9 mouse cellular contexts compared by ENCODE assay signal in genomic region chr12:81807953-81808352, GRCm38 (mm10). TPM values are rescaled to one million over a fixed set of nuclear protein-coding genes. Genes with fewer than 3 reads are reported as not detected.
DNase-seq lines count a peak whose midpoint lies in the region; ATAC-seq and TF ChIP-seq lines count a peak whose summit lies in the region.
"Had no signal": no experiment of that assay in that cellular context is flagged by ENCODE, and none has a peak within 500 bp of the region (broad histone marks: within the 10 kb centered on the region; RNA-seq: fewer than 3 reads in every experiment).

No protein-coding gene starts in this region.

- WGBS in lung, adult 2 months: 21% methylated on average over 11 of the region's 11 CpGs
- WGBS in forebrain, postnatal 0 days: 14% methylated on average over 11 of the region's 11 CpGs

- 0 out of 2 replicates have a peak, but pooled peaks have one; percentile 23 for ATAC-seq in forebrain, postnatal 0 days
- no peak for ATAC-seq in frontal cortex, adult (ENCODE audit: low TSS enrichment)
- ATAC-seq: Patski had no signal

- no peaks in the 10 kb centered on the region for H3K36me3 ChIP-seq in forebrain, postnatal 0 days (ENCODE audit: insufficient read depth)

- no peak for TF ChIP-seq POLR2A in lung, adult 2 months (IDR thresholded peaks at IDR 0.05; ENCODE audit: borderline replicate concordance, extremely low read depth, low read depth, low read length)

- H3K27ac ChIP-seq in forebrain, postnatal 0 days (ENCODE audit: low read depth, low read length): no peak overlapping the region

- no peak overlapping the region for H3K4me3 ChIP-seq in lung, adult 2 months (replicated peaks; ENCODE audit: extremely low read depth, low read depth, low read length)
- no peak overlapping the region; the same call in 1 of the 2 replicates for H3K4me3 ChIP-seq in forebrain, postnatal 0 days (ENCODE audit: low read depth, low read length)

- peak overlapping the region; percentile 48 for H3K4me2 ChIP-seq in forebrain, postnatal 0 days (ENCODE audit: low read depth)

- no peak for TF ChIP-seq CTCF in lung, adult 2 months (IDR thresholded peaks at IDR 0.05; ENCODE audit: insufficient read depth, low read length)
- no peak for TF ChIP-seq CTCF in forebrain, postnatal 0 days (IDR thresholded peaks at IDR 0.05; ENCODE audit: low read depth)

- H3K9me3 ChIP-seq in forebrain, postnatal 0 days (ENCODE audit: low read length): no peaks in the 10 kb centered on the region

- H3K9ac ChIP-seq in forebrain, postnatal 0 days: no peak overlapping the region

- H3K27me3 ChIP-seq in forebrain, postnatal 0 days (ENCODE audit: insufficient read depth, low read length): no peaks in the 10 kb centered on the region

- H3K4me1 ChIP-seq in lung, adult 2 months (ENCODE audit: control insufficient read depth, insufficient read depth, low read length): no peaks in the 10 kb centered on the region
- peaks cover 14% of the 10 kb centered on the region; the same call in 1 of the 2 replicates for H3K4me1 ChIP-seq in forebrain, postnatal 0 days (ENCODE audit: insufficient read depth)

- peak; percentile 52 to 73 for DNase-seq in lung, adult 18-20 months
- no peak for DNase-seq in lung, adult 2 months
- DNase-seq in forebrain, postnatal 0 days: peak; percentile 17
- DNase-seq in kidney, adult 8-10 months: peak; percentile 35 to 54
- peak; percentile 56 for DNase-seq in lung, postnatal 14 days
- no peak for DNase-seq in embryo, embryonic 10.5 days (ENCODE audit: low spot score)
- DNase-seq in layer of hippocampus, postnatal 25 days (ENCODE audit: extremely low spot score in 1 of 2, low spot score in 1 of 2): no peak

RNA-seq across cellular contexts. Expression of gene Map3k9, which starts 27.0 kb away (rescaled TPM):
- polyA plus RNA-seq in lung, adult 2 months (2012; rRNA removed): 5.9 and 6.7 TPM in 2 replicates
- total RNA-seq in forebrain, postnatal 0 days (2014; rRNA removed): 41.4 and 49.2 TPM in 2 replicates
- polyA plus RNA-seq in forebrain, postnatal 0 days (2015; fragmentation: Nextera tagmentation; extraction: Ambion mirVana): 4.3 and 6.5 TPM in 2 replicates
- total RNA-seq in layer of hippocampus, postnatal 25 days (2021): 10 to 100 TPM; 29.7 to 34.6 TPM

RNA-seq across cellular contexts. Expression of gene Pcnx, which starts 51.9 kb away (rescaled TPM):
- 39.7 and 66.8 TPM in 2 replicates for polyA plus RNA-seq in lung, adult 2 months (2012; rRNA removed)
- 30.9 and 37.6 TPM in 2 replicates for total RNA-seq in forebrain, postnatal 0 days (2014; rRNA removed)
- 6.1 and 6.3 TPM in 2 replicates for polyA plus RNA-seq in forebrain, postnatal 0 days (2015; fragmentation: Nextera tagmentation; extraction: Ambion mirVana)
- 100 to 1,000 TPM in 1 of 2 experiments, 10 to 100 TPM in 1; 93.8 to 110 TPM for total RNA-seq in layer of hippocampus, postnatal 25 days (2021)

Comparison
In these comparisons a context has a peak if more than half of its experiments do, and no peak if none do; other contexts are left out.
1. DNase-seq: peak in lung, adult 18-20 months (2 of 2), forebrain, postnatal 0 days (single experiment), kidney, adult 8-10 months (2 of 2) and lung, postnatal 14 days (single experiment); none in lung, adult 2 months (single experiment), embryo, embryonic 10.5 days (single experiment) and layer of hippocampus, postnatal 25 days (0 of 2).